Mouse (Mus musculus) embryo, embryonic 10 days (tissue): ENCODE measurements around the gene Vps45.
A peak's percentile ranks its signal among the peaks of the same experiment; 100 is the strongest.

ENCODE experiments used
- DNase-seq: peaks from one replicate; pipeline ENCODE4 v3.0.0-alpha.2; 2015; ENCODE audit warnings: low spot score

Vps45 gene

DNA sequence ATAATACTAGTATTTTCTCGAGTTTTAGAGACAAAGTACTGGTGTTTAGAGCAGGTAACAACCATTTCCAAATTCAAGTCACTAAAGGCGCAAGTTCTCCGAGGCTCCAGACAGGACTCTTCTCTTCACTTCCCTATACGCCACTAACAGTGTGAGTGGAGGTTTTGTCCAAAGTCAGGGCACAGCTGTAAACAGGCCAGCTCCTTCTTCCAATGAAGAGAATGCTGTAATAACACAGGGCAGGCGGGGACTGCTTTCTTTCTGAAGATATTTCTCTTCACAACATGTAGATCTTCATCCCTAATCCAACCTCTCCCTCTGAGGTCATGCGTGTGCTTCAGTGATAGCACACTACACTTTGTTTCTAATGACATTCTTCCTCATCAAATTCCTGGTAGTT, 21.5 kb downstream of the Vps45 start:
- no peak for DNase-seq

DNA sequence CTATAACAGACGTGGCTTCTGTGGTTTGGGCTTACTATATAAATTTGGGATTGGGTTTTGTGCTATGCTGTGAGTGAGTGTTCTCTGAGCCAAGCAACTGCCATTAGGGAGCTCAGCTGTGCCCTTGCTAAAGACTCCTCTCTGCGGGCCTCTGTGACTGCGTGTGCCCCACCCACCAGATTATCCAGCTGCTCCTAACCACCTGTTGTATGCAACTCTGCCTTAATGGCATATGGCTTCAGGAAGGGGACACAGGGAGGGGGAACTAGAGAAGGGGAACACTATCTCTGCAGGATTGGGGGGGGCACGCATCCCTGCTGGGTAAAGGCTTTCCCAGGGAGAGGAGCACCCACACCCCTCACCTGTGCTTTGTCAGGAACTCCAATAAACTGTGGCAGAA, 25.2 kb downstream of the Vps45 start:
- DNase-seq = no peak

- no peak for DNase-seq
Observed at GRCm38 (mm10) chr3:96032652-96033017, 25.6 kb downstream of the Vps45 start.

DNA sequence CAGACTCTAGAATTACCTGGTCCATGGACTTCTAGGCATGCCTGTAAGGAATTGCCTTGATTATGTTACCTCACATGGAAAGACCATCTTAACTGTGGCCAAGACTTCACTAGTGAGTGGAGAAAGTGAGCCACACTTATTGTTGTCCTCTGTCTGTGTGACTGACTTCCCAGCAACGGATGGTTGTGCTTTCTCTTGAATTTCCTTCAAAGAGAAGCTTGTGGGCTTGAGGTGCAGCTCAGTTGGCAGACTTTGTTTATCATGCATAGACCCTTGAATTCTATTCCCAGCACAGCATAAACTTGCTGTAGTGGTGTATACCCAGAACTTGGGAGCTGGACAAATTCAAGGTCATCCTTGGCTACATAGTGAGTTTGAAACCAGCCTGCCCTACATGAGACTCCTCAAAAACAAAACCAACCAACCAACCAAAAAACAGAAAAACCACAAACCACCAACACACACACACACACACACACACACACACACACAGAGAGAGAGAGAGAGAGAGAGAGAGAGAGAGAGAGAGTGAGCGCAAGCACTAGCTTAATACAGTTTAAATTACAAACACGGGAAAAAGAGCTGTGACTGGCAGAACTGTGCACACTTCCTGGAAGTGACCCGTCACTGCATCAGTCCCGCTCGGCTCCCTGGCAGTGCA, 26.1 kb downstream of the Vps45 start:
- DNase-seq = no peak

DNA sequence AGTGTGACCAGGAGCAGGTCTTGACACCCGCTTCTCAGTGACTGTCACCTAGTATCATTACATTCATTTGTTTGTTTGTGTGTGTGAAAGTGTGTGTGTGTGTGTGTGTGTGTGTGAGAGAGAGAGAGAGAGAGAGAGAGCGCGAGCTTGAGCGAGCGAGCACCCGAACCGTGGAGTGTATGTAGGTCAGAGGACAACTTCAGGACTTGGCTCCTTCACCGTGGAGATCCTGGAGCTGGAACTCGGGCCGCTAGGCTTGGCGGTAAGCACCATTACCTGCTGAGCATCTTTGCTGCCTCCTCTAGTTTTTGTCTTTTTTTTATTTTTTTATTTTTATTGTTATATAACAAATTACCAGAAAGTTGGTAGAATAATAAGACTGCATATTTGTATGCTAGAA, 28.5 kb downstream of the Vps45 start:
- DNase-seq = no peak

DNA sequence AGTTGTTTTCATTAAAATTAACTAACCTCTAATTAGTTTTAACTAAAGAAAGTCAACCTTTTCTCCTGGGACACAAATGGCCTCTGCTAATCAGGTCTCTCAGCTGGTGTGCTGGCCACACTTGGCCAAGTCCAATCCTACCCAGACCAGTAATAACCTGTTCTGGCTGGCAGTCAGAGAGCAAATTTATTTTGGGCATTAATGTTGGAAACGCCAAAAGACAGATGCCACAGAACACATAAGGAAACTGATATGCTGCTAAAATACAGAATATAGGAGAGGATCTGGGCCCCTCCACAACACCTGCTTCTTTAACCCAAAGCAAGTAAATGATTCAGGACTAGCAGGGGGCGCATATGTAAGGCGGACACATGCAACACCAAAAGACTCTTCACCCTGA, 28.9 kb downstream of the Vps45 start:
- DNase-seq = no peak

GRCm38 (mm10) chr3:96027875-96028274, 30.4 kb downstream of the Vps45 start:
- DNase-seq = no peak

DNA sequence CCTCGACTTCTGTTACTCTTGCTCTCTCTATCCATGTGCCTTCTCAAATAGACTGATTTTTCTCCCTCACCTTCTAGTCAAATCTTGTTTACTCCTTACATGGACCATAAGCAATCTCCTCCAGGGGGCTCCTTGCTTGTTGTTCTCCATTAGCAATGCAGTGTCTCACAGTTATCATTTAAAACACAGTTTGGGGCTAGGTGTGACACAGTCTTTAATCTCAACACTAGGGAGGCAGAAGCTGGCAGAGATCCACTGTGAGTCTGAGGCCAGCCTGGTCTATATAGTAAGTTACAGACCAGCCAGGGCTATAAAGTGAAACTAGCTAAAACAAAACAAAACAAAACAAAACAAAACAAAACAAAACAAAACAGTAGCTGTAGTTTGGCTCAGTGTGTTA, 31.1 kb downstream of the Vps45 start:
- DNase-seq = no peak

DNA sequence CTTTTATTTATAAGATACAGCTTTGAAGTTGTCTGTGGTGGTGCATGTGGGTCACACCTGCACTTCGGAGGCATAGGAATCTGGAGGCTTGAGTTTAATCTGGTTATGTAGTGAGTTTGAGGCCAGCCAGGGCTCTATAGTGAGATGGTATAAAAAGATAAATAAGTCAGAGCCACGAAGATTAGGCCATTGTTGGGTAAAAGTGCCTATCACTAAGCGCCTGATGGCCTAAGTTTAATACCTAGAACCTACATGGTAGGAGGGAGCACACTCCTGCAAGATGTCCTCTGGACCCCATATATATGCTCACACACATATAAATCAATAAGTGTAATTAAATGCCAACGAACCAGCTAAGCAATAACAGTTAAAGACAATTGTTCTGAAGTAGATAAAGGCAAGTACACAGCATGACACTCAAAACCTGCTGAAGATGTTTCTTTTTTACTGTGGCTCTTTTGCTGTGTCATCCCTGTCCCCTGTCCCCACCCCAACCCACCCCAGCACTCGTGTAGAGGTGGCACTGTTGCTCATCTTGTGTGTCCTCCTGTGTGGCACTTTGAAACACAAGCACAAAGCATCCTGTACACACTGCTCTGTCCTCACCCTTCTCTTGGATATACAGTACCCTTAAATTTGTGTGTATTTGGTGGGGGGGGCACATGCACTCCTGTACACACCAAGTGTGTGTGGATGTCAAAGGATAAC, 36.7 kb downstream of the Vps45 start:
- no peak for DNase-seq

DNA sequence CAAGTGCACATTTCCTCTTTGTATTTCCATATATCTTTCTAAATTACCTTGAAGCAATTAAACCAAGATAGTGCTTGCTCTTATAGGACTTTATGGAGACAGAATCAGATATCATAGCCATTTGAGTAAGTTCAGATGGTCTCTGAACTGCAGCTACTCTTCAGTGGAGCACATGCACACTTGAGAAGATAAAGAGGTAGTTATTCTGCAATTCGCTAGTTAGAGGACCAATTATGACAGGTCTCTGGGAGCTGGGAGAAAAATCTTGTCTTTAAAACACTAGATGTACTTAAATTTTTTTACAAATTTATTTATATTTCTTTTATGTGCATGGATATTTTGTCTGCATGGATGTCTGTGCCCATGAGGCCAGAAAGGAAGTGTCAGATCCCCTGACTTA, 37.5 kb downstream of the Vps45 start:
- DNase-seq = no peak

DNA sequence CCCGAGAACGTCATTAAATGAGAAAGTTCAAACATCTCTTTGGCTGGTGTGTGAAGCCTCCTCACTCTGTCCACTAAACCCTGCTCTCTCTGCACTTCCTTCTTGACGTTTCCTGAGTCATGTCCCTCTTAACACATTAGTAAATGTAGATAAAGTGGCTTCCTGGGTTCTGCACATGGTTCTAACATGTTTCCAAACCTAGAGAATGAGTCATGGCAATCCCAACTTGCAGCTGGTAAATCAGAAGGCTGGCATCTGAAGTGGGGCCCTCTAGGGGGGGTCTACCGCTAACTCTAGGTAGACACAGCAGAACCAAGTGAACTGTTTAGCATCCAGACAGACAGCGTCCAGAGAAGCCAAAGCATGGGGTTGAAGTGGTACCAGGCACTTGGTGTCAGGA, 40.8 kb downstream of the Vps45 start:
- DNase-seq = no peak

- DNase-seq = no peak
Observed at GRCm38 (mm10) chr3:96016257-96016889, 41.9 kb downstream of the Vps45 start.

DNA sequence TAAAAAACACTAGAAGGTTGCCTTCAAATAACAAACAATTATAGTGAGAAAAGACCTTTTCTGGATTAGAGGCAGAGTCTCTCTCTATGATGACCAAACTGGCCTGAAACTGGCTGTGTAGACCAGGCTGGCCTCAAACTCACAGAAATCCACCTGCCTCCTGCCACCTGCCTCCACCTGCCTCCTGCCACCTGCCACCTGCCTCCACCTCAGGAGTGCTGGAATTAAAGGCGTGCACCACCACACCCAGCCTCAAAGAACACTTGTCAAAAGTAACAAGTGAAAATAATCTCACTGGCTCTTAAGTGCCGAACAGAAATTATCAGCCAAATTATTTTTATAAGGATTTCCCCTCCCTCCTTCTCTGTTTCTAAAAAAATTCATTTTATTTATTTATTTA, 42.6 kb downstream of the Vps45 start:
- no peak for DNase-seq

DNA sequence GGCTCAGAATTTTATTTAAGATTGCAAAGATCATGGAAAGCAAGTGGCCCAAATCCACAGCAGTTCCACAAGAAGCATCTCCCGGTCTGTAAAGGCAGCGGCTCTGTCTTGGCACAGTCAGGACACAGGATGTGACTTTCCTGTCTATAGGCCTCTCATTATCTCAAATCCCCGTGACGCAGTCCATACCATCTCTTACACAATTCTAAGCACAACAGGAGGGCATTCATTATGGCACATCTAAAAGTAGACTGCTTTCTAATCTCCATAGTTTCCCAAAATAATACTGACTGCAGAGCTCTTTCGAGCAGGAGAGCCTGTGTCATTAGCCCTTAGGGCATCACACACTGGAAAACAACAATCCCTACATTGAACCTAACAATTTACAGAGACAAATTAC, 45.5 kb downstream of the Vps45 start:
- DNase-seq = no peak

DNA sequence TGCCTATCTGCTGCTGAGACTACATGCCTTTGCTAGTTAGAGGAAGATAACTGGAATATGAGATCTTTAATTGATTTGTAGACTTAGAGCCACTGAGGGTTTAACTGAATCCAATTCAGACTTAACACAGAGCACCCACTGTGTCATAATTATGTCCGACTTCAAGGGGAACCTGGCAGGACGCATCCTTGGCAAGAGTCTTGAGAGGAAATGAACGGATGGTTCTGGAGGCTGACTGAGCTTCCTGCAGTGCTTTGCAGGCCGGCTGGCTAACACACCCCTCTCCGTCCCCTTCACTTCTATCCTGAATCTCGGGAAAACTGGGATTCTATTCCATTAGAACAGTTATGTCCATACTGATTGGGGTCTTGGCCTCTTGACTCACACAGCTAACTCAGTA, 49.8 kb downstream of the Vps45 start:
- DNase-seq = no peak

DNA sequence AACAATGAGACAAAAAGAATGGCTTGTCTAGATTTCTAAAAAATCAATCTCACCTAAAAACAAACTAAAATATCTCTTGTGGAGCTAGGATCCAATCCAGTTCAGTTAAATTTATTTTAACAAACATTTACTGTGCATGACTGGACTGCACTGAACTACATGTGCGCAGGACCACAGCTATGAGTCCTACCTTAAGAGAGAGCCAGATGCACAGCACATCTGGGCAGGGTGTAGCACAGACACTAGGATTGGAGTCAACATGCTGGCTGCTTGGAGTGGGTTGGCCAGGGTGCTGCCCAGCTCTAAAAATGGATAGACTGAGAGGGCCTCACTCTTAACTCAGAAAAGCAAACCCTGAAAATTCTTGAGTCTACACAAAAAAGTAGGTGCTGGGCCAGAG, 56.7 kb downstream of the Vps45 start:
- no peak for DNase-seq

DNA sequence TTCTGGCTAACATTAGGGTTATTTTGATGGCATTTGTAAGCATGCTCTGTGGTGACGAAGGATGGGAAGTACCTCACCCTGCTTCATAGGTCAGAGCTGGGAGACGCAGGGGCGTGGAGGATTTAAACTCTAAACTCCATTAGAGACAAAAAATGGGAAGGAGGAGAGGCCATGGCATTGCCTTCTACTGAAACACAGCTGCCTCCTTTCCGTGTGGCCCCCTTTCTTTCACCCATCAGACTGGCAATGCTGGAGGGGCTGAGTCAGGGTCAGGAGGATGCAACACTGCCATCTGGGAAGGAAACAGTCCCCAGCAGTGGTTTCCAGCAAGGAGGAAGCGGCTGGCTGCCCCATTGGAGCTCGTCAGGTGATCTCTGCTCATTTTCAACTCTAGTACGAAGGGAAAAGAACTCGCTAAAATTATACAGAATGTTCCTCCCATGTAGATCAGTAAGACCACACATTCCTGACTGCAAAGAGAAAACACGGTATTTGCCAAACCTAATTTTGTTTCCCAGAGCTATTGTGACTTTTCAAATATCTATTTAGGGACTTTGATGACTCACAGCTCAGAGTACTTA, 57.3 kb downstream of the Vps45 start:
- DNase-seq = no peak

GRCm38 (mm10) chr3:96000080-96000632, 58.1 kb downstream of the Vps45 start:
- no peak for DNase-seq

DNA sequence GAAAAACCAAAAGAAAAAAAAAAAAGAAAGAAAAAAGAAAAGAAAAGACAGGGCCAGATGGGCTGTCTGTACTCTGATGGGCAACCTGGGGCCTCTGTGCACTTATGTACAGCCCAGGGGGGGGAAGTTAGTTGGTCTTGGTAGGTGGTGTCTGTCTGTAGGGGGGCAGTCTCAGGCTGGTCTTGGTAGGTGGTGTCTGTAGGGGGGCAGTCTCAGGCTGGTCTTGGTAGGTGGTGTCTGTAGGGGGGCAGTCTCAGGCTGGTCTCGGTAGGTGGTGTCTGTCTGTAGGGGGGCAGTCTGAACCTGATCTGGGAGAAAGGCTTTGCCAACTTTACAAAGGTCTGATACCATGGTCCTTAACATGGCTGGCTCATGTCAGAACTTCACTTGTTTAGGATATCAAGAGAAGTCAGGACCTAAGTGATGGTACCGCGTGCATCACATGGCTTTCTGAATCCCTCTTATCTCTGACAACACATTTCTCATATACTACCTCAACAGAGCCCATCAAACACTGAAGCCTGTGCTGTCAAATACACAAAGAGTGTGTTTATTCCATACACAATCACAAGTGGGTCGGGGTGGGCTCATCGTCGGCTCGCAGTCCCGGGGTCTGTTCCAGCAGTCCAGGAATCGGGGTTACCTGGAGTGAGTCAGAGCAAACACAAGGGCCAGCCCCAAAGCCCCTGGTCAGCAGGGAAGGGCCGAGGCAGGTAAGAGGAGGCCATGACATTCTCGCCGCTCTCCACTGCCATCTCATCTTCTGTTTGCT, 58.8 kb downstream of the Vps45 start:
- DNase-seq = no peak

DNA sequence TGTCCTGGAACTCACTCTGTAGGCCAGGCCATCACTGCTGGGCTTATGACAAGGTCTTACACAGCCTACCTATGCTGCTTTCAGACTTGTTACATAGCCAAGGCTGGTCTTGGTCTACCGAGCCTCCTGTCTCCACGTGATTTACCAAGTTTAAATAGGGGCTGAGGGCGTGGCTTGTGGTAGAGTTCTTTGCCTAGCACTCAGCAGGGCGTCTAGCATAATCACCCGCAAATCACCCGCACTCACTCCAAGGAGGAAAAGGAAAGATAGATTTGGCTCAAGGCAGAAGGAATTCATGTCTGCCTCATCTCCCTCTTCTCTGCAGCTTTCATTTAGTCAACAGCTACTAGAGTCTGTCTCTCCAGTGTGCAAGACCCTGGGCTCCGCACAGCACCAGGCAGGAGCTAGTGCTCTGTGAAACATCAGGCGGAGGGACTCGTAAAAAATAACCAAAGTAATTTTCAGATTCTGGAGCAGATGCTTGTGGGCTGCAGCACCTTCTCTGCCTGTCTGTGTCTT, 61.0 kb downstream of the Vps45 start:
- peak; percentile 80 for DNase-seq

DNA sequence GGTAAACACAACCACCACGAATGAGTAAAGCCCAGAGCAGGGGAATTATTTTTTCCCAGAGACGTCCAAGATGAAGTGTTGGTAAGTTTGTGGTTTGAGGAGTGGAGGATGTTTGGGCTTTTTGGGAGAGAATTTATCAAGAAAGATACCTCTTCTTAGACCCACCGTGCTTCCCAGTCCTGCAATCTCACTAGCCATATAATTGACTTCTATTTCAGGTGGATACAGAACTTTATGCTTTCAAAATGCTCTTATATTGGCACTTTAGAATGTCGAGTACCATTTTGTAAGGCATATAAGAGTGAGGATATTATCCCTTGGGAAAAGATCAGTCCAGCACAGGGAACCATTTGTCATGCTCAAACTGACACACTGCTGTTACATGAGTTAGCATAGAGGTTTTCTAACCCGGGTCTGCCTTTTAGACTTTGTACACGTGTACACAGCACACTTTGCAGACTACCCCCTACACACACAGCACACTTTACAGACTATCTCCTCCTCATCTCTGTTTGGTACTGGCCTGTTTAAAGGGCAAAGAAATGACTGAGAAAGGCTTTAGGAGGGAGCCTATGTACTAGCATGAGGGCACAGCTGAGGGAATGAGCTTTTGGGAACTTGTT, 61.7 kb downstream of the Vps45 start:
- peak; percentile 37 for DNase-seq
